Mouse (Mus musculus) kidney, adult 2 months (tissue): Measurements from ENCODE around the gene Ccl24.

ENCODE experiments used
- CTCF ChIP-seq: fragments of 200-500 bp; conservative IDR thresholded peaks from 2 replicates; pipeline ENCODE4 v1.5.1; 2011; ENCODE audit warnings: low read depth, mild to moderate bottlenecking, control low read depth, low read length, moderate library complexity, mixed read lengths; ENCODE audit not compliant: insufficient read depth, insufficient read length
- POLR2A ChIP-seq: fragments of 200-500 bp; IDR thresholded peaks from one replicate; pipeline ENCODE4 v1.6.1; 2011; ENCODE audit warnings: low read depth, low read length, control low read depth

- TF ChIP-seq CTCF (no peak), POLR2A (no peak)
These were observed 34.7 kb upstream of the Ccl24 start for GRCm38 (mm10) chr5:135607581-135607980.
